Mouse (Mus musculus) left cerebral cortex, adult 11 months (tissue): Measurements from ENCODE around the gene Lrrfip1.

Source experiments
- DNase-seq: peaks from one replicate; pipeline ENCODE4 v3.0.0; 2022; ENCODE audit warnings: low spot score

Lrrfip1 gene

DNA sequence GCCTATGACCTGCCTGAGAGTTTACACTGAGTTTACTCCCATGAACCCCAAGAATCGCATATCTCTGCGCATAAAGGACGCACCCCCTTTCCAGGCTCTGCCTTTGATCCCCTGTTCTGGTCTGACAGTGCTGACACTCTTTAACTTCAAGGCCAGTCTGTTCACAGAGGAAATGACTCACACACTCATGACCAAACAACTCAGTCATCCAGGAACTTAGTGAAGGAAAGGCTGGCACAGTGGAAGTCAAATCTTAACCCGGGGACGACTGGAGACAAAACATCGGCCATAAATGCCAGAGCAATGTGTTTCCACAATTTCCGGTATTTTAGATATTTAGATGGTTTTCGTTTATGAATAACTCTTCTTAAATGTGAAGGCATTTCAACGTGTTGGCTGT is 25.4 kb downstream of the Lrrfip1 start:
- no peak for DNase-seq

DNA sequence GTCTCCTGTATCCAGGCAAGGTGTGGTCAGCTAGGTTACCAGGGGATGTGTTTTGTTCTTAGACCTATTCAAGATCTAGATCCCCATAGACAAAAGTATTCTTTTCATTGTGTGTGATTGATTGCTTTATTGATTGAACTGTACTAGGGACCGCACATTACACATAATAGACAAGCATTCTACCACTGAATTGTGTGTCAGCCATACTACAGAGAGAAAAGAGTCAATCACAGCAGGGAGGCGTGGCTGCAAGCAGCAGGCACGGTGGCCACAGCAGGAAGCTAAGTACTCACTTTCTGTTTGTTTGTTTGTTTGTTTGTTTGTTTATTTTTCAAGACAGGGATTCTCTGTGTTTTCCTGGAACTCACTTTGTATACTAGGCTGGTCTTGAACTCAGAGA is 25.9 kb downstream of the Lrrfip1 start:
- DNase-seq = no peak

DNA sequence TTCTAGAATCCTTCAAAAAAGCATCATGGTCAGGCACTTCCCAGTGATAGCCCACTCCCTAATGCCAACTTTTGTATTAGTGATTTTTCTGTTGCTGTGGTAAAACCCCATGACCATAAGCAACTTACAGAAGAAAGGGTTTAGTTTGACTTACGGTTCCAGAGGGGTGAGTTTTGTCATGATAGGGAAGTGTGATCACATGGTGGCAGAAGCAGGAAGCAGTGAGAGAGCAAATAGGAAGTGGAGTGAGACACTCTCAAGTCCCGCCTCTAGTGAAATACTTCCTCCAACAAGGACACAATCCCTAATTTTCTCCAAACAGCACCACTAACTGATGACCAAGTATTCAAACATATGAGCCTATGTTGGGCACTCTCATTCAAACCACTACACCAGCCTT is 28.4 kb downstream of the Lrrfip1 start:
- DNase-seq = no peak

DNA sequence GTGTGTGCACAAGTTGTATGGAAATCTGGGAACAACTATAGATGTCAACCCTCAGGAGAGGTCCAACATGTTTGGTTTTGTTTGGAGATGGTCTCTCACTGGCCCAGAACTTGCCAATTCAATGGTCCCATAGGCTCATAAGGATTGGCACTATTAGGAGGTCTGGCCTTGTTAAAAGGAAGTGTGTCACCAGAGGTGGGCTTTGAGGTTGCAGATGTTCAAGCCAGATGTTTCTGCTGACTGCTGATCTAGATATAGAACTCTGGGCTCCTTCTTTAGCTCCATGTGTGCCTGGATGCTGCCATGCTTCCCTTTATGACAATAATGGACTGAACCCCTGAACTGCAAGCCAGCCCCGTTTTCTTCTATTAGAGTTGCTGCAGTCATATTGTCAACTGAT is 31.8 kb downstream of the Lrrfip1 start:
- no peak for DNase-seq

DNA sequence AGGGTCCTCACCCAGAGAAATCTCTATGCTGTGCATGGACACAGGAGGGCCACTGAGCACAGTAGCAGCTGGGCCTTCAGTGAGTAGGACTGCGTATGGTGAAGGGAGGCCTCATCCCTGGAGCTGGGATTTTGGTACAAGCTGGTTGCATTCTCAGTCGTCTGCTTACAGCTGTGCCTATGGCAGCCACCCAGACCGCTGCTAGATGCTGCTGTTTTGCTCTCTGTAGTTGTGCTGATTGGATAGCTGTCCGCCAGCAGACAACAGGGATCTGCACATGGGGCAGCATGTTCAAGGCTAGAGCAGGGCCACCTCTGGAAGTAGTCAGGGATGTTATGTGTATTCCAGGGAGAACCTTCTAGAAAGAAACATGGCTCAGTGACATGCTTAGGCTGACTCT is 33.0 kb downstream of the Lrrfip1 start:
- no peak for DNase-seq

DNA sequence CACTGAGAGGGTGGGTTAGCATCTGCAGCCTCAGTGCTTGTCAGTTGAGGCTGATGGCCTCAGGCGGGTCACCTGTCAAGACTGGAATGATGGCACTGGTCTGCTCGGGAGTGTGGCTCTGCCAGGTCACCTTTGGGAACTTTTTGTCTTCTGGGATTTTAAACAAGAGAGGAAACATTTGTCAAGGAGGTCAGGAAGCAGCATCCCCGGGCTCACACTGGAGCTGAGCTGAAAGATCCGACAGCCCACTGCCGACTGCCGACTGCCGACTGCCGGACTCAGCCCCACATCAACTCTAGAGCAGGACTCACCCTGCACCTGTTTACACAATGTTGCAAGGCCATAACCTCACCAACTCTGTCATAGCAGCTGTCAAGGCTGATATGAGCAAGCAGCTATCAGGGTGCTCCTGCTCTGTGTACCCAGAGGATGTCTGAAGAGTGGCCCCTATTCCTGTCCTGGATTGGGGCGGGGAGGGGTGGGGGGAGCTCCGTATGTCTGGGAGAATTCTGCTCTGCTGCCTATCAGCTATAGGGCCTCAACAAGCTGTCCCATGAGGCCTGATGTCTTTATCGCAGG is 33.9 kb downstream of the Lrrfip1 start:
- no peak for DNase-seq

DNA sequence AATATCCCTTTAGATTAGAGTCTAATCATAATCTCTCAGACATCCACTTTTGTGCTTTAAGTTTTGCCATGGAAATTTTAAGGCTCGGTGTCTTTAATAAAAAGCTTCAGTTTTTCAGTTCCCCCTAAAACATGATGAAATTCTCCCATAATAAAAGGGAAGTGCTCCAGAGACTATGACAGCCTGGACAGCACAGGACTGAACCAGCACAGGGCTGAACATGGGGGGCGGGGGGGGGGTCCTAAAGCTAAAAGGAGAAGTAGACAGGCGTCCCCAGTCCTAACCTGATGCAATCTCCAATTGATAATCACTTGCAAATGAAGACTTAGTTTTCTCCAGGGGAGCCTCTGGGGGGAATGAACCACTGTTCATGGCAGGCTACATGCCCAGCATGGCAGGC is 36.0 kb downstream of the Lrrfip1 start:
- DNase-seq = no peak

DNA sequence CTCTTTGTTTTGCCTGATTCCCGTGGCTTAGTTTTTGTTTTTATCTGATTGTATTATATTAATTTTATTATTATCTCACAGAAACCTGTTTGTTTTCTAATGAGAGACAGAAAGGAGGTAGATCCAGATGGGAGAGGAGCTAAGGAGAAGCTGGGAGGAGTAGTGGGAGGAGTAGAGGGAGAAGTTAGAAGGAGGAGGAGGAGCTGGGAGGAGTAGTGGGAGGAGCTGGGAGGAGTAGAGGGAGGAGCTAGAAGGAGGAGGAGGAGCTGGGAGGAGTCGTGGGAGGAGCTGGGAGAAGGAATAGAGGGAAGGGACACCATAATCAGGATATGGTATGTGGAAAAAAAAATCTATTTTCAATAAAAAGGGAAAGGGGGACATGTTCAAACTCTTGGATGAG is 36.7 kb downstream of the Lrrfip1 start:
- DNase-seq = no peak

DNA sequence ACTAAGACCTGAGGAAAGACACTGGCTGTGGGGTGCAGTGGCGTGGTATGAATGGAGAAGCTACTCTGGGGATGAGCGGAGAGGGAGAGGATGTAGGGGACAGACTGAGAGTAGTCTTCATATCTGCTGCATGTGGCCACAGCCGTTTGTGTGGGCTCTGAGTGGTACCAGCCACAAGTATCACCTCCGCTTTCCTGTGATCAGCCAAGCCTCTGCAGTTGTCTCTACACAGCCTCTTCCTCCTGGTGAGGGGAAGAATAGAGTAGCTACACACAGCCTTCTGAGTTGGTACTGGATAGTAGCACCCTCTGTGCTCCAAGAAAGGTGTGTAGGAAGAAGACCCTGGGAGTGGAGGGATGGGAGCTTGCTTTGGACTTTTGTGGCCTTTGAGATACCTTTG is 38.7 kb downstream of the Lrrfip1 start:
- no peak for DNase-seq

DNA sequence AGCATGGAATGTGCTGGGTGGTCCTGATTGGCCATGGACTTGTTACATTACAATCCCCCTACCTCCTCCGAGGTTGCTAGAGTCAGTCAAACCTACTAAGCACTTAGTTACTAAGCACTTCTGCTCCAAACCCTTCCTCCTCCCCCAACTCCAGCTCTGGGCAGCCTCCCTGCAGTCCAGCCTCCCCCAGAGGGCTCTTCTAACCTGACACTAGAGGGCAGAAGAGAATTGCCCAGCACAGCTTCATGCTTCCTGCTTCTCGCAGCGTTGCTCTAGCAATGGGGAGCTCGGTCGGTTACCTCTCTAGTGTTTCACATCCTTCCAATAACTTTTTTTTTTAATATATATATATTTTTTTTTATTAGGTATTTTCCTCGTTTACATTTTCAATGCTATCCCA is 39.5 kb downstream of the Lrrfip1 start:
- DNase-seq = no peak

DNA sequence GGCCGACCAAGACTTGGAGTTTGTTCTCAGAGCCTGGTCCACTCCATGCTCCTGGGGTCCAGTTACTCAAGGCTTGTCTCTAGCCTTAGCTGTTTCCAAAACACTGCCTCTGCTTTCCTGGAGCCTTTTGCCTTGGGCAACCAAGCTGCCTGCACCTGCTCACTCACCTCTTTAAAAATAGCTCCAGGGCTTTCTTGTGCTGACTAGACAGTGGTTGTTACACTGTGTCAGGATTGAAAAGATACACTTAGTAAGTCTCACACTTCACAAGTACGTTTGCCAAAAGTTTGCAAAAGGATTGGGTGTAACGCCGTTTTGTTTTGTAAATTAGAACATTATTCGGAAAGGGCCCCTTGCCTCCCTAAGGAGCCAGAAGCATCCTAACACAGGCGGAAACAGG is 40.0 kb downstream of the Lrrfip1 start:
- DNase-seq = no peak

DNA sequence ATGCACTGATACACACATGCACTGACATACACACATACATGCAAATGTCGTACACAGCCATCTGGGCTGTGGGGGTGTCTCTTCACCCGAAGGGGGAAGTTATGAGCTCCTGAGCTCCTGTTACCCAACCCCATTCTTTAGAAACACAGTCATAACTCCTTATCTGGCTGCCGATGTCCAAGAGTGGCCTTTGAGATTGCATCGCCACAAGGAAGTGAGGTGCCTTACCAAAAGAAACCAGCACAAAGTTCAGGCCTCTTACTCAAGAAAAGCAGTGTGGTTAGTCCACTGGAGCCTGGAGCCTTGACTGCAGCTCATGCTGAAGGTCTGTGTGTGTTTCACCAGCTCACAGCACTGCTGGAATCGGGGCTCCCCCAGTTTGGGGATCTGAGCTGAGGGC is 43.1 kb downstream of the Lrrfip1 start:
- no peak for DNase-seq

DNA sequence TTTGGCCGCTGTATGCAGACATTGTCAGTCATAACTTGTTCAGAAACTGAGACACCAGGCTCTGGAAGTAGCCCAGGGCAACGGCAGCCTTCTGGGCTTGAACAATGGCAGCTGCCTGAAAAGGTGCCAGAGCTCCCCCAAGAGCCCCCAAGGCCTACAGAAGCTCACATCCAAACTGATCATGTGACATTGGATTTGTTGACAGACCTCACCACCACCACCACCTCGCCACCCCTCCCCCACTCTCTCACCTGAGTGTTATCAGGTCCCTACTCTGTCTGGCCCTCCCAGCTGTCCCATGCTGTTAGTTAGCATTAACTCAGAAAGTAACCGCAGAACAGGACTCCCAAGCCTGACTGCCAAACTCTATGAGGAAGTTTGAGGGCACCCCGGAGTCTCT is 44.7 kb downstream of the Lrrfip1 start:
- no peak for DNase-seq

DNA sequence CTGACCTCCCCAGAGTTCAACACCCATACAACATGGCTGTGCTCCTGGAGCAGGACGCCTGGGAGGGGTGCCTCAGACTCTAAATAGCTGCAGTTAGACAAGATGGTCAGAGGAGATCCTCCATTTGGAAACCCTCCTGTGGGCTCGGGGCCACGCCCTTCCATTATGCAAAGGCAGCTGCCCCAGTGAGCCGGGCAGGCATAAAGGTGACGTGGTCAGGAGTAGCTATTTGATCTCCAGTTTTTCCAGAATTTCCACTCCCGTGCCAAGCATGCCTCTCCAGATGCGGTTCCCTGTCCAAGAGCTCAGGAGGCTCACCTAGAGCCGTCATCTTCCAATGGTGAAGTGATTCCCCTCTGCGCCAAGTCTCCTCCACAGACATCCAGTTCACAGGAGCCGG is 45.6 kb downstream of the Lrrfip1 start:
- no peak for DNase-seq

DNA sequence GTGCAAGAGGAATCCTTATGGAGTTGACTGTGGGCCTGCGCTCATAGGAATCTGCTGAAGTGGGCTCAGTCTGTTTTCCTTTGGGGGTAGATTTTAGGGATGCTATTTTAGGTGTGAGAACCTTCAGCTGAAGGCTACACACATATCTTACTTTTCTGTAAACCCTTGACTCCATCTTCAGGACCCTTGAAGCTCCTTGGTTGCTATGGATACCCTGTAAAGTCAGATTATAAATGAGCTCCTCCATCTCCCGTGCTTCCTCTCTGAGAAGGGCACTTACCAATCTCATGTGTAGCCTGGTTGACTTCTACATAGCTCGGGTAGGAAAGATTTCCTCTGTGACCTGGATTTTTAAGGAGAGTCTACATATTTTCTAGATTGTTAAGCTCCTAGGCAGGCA is 46.1 kb downstream of the Lrrfip1 start:
- DNase-seq = no peak

DNA sequence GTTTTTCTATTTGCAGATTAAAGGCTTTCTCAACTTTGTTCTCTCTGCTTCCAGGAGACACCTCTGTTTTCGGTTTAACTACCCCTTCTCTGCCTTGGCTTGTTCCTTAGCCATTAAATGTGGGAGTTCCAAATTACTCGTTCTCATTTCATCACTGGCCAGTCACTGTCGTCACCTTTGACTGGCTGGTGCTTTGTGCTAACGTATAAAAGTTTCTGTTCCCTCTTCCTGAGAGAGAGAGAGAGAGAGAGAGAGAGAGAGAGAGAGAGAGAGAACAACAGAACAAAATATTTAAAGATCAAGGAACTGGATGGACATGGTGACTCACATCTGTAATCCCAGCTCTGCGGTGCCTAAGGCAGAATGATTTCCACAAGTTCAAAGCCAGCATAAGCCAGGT is 47.7 kb downstream of the Lrrfip1 start:
- no peak for DNase-seq

DNA sequence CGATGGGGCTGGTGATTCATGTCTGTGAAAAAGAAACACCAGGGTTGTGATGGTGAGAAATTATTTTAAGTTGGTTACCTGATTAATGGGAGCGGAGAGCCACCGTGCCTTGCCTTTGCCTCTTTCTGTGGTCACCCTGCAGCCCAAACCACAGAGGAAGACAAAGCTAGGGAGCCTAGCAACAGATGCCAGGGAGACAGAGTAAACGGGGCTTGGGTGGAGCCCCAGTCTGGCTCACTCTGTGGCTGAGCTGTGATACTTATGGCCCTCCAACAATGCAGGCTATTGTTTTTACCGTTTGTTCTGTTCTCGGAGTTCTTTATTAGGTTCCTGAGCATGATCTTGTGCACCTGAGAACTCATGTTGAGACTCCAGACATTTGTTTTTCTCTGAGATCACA is 50.8 kb downstream of the Lrrfip1 start:
- DNase-seq = no peak

DNA sequence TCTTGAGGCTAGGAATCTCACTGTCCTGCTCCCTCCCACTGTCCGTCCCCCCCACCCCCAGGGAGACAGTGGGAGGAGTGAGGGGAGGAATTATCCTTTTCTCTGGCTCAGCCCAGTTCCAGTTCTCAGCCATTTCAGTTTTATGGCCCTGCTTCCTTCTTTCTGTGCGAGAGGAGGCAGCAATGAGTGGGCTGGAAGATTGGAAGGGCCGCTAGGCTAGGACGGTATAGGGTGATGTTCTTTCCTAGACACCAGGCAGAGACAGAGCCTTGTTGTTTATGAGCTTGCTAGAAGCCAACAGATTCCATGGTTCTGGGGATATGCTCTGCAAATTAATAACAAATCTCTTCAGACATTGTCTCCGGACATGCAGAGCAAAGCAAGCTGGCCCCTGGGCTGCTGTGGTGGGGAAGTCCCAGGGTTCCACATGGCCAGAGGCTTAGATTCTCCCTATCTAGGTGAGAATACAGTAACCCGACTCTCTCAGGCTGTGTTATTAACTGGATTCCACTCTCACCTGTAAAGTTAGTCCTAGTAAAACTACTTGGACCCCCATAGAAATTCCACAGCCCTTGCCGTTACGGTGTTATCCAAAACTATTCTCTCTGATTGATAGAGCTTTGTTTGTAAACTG is 53.0 kb downstream of the Lrrfip1 start:
- no peak for DNase-seq

DNA sequence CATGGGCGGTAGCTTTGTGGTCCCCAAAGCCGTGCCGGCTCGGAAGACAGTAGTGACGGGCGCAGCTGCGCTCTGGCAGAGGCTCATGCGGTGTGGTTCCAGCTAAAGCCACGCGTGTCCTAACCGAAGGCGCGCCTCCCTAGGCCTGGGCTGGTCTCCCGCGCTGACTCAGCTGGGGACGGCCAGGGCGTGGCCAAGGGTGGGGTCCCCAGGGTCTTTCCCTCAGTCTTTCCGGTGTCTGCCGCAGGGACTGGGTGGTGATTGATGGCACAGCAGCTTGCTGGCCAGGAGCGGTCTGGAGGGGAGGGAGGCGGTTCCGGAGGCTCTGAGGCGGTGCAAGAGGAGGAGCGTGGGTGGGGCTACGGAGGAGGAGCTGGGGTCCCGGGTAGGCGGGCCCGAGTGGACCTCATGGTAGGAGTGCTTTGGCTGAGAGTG is 54.2 kb downstream of the Lrrfip1 start:
- DNase-seq = peak; percentile 58

DNA sequence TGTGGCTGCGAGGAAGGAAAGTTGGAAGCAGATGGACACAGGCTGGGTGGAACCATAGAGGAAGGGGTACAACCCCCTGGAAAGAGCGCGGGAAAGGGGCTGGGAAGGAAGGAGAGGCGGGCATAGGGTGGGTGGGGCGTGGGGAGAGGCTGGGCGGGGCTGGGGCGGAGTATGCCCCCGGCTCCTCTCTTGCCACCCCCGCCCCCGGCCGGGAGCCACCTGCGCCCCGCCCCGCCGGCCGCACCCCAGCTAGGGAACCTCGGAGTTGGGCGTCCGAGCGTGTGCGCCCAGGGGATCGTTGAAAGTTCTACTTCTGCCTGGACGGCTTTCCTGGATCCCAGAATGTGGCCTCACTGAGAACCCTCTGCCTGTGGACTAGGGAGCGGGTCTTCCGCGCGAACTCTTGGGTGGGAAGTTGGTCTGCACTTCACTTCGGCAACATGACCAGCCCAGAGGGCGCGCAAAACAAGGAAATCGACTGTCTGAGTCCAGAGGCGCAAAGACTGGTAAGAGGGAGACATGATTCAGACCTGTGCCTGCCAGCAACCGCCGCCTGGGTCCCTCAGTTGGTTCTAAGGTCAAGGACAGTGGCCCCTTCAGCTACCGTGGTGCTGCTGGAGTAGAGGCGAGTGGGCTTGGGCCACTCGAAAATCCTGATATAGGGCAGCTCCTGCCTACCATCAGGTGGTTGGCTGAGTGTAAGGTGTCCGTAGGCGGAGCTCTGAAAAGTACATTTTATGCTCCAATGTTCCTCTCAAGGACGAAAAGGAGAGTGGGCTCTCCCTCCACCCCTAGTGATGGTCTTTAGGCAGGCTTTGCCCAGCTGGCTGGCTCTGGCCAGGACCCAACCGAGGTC is 54.9 kb downstream of the Lrrfip1 start:
- DNase-seq = no peak

DNA sequence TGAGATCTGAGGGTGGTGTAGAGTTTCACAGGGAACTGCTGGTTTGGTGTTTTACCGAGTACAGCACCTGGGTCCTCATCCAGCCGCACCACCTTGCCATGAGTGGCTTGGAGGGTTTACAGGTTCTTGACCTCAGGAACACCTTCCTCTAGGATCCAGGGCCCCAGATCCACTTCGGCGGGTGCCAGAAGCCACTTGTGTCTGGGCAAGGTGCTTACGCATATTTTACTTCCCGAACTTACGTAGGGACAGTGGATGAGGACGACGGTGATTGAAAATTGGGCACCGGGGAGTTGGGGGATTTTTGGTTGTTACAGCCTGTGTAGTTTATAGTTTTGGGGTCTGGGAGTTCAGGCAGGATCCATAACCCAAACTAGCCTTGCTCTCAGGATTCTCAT is 55.5 kb downstream of the Lrrfip1 start:
- DNase-seq = no peak

DNA sequence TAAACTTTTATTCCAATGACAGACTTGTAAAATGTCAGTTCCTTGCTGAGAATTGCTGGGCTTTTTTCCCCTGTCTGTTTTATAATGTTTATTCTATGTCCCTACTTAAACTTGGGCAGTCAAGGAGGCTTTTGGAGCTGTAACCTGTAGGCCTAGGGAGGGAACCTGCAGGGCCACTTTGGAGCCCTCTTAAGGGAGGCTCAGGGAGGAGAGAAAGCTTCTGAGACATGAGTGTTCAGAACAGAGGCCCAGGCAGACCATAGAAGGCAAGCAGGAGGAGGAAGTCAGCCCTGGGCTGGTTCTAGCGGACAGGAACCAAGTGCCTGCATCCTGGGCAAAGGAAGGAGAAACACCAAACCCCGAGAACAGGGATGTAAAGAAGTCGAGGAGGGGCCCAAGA is 56.3 kb downstream of the Lrrfip1 start:
- DNase-seq = no peak

DNA sequence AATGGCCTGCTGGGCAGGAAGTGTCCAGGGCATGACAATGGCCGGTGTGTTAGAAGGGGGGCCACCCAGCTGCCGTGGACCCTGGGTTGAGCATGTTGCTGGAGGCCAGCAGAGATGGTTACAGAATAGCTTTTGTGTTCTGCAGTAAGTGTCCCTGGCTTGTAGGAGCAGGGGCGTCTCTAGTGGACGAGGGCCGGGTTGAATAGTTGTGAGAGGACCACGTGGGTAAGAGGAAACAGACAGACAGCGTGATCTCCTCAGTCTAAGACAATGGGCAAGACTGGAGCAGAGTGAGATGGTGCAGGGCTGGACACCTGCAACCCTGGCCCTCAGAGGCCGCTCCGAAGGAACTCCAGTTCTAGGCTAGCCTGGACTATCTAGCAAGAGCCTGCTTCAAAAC is 57.2 kb downstream of the Lrrfip1 start:
- DNase-seq = no peak

DNA sequence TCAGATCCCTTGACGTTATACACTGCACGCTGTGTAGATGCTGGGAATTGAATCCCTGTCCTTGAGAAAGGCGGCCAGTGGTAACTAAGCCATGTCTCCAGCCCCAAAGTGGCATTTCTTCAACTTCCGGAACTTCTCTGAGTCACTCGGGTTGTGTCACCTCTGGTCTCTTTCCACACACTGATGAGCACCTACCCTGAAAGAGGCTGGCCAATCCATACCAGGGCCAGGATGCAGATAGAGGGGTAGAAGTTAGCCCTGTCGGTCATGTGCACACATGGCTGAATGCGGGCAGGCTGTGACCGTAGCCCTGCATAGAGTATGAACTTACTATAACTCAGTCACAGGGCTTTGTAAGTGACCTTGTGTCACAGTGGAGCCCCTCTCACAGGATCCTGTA is 57.9 kb downstream of the Lrrfip1 start:
- DNase-seq = no peak
